Mouse (Mus musculus): ENCODE results near the gene Wfdc15b.
A peak's percentile ranks its signal among the peaks of the same experiment; 100 is the strongest.
"Not testable (repeated sequence)": the region's sequence is repeated elsewhere in the genome, so short reads cannot be mapped to it uniquely, and the experiment has no call there.

The Wfdc15b gene

DNA sequence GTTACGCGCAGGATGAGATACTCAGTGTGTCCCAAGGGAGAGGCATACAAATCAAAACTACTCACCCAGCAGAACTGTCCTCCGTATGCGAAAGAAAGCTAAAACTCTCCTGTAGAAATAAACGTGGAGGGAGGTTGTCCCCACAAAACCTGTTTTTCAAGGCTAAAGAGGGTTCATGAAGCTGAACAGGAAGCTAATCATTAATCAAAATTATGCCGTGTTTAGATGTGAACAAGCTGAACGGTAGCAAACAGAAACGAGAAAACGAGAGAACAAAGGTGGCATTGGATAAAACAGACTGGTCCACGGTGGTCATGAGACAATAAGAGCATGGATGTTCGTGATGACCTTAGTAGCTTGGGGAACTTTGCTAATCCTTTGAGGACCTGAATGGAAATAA lies at the start of gene Wfdc15b:
TSS of gene Wfdc15b (minus strand) at position 139 of the 400 bp plus-strand sequence.
- DNase-seq (ENCODE audit: inconsistent ontology term): no peak

GRCm38 (mm10) chr2:164256540-164256939 lies 35.1 kb upstream of the Wfdc15b start, which contains the start of gene Svs3b:
TSS of gene Svs3b (minus strand) at chr2:164256640.
- not testable (repeated sequence) for DNase-seq (ENCODE audit: inconsistent ontology term)

DNA sequence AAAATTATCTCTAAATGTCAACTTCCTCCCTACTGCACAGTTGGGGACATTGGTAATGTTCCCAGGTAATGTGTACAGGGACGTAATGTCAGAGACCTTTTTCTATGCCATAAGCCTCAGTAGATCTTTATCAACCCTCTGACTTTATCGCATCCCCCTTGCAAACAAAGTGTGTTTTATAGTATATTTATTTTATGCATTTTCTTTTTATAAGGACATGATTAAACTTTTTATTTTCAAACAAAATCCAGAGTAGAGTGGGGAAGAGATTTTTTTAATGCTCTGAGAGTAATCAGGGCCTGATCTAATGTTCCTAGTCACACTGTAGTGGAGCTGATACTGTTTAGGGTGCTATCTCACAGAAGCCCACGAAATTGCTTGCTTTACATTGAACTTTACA lies 16.9 kb upstream of the Wfdc15b start, which contains the start of gene Svs2:
TSS of gene Svs2 (minus strand) at position 101 of the 400 bp plus-strand sequence.
- no peak for DNase-seq (ENCODE audit: inconsistent ontology term)

- no peak for DNase-seq (ENCODE audit: inconsistent ontology term)
Observed at GRCm38 (mm10) chr2:164232671-164233070, 11.2 kb upstream of the Wfdc15b start.

GRCm38 (mm10) chr2:164228361-164229070 lies 7.1 kb upstream of the Wfdc15b start:
- DNase-seq (ENCODE audit: inconsistent ontology term): peak; percentile 90

DNA sequence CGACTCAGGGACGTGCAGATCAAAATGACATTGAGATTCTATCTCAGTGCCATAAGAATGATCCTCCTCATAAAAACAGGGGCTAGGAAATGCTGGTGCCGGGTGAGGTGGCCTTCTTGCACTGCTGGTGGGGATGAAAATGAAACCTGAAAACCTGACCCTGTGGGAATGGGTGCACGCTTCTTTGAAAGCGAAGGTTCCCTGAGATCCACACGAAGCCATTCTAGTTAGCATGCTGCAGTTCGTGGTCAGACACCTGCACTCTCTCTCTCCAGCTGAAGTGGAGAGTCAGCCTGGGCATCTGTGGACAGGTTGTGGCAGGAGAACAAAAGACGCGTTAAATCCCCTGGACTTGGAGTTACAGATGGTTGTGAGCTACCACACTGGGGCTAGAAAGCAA lies 2.2 kb downstream of the Wfdc15b start:
- DNase-seq (ENCODE audit: inconsistent ontology term): no peak

GRCm38 (mm10) chr2:164212711-164213110 lies 8.7 kb downstream of the Wfdc15b start:
- peak; percentile 30 for DNase-seq (ENCODE audit: inconsistent ontology term)

DNA sequence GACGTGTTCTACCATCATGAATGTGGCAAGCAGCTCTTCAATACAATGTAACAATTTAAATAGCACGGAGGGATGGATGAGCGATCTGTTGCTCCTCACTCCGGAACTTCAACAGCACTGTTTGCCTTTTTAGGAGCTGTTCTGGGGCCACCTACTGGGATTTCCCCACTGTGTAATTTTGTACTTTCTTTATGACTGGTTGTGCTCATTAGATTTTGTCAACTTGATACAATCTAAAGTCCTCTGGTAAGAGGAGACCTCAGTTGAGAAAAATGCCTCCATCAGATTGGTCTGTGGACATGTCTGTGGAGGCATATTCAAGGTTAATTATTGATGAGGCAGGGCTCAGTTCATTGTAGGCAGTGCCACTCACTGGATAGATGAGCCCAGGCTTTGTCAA lies 10.6 kb downstream of the Wfdc15b start:
- no peak for DNase-seq (ENCODE audit: inconsistent ontology term)

DNA sequence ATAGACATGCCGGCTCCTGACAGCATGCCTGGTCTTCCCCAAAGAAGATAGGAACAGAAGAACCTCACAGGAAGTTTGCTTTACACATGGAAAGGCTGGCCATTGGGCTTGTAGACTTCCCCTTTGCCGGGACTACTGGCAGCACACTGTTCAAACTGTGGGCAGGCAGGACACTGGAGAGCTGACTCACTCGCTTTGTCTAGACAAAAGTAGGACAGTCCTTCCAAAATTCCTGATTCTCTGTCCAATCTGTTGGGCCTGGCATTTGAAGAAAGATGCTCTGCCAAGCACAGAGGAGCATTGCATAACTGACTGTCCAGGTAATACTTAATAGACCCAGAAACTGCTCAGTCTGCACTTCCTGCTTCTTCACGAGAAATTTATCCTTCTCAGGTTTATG lies 14.8 kb downstream of the Wfdc15b start:
- peak; percentile 89 for DNase-seq (ENCODE audit: inconsistent ontology term)

- DNase-seq (ENCODE audit: inconsistent ontology term): not testable (repeated sequence)
Observed at GRCm38 (mm10) chr2:164206011-164206410, 15.4 kb downstream of the Wfdc15b start.

GRCm38 (mm10) chr2:164199626-164200327 lies 21.7 kb downstream of the Wfdc15b start, which contains the start of gene Wfdc15a:
TSS of gene Wfdc15a (minus strand) at chr2:164200130.
- DNase-seq (ENCODE audit: inconsistent ontology term): no peak

GRCm38 (mm10) chr2:164196700-164196990 lies 24.8 kb downstream of the Wfdc15b start:
- no peak for DNase-seq (ENCODE audit: inconsistent ontology term)

DNA sequence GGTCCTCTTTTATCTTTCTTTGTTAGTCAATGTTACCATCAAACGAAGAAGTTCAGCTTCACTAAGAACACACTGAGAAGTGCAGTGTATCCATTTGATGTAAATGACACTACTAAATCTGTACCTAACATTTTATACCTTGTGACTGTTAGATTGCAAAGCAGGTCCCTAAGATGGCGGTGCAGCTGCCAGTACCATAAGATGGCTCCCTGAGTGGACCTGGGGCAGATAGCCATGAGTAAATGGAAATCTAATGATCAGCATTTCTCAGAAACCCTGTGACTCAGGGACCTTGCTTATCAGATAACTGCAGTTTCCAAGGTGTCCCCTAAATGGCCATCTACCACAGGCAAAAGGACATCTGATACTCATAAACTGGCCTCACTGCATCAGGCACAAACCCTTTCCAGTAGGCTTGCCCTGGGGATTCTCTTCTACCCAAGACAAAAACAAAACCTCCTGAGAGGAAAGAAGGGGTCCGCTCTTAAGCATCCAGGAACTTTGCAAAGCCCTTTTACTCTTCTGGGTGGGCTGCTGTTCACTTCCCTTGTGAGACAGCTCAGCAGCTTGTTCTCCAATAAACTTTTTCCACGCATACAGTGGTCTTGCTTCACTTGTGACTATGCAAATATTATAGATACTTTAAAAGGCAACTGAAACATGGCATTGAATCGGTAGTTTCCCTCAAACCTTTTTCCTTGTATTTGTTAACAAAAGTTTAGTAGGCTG lies 25.3 kb downstream of the Wfdc15b start:
- DNase-seq (ENCODE audit: inconsistent ontology term): no peak

- DNase-seq (ENCODE audit: inconsistent ontology term): no peak
Observed at GRCm38 (mm10) chr2:164194959-164195630, 26.4 kb downstream of the Wfdc15b start.

GRCm38 (mm10) chr2:164192279-164192678 lies 29.2 kb downstream of the Wfdc15b start:
- DNase-seq (ENCODE audit: inconsistent ontology term): no peak

GRCm38 (mm10) chr2:164190576-164190975 lies 30.9 kb downstream of the Wfdc15b start, which contains the start of gene Wfdc12:
TSS of gene Wfdc12 (minus strand) at chr2:164190608.
- DNase-seq (ENCODE audit: inconsistent ontology term): no peak

- DNase-seq (ENCODE audit: inconsistent ontology term): no peak
Observed at GRCm38 (mm10) chr2:164188722-164189121, 32.7 kb downstream of the Wfdc15b start.

DNA sequence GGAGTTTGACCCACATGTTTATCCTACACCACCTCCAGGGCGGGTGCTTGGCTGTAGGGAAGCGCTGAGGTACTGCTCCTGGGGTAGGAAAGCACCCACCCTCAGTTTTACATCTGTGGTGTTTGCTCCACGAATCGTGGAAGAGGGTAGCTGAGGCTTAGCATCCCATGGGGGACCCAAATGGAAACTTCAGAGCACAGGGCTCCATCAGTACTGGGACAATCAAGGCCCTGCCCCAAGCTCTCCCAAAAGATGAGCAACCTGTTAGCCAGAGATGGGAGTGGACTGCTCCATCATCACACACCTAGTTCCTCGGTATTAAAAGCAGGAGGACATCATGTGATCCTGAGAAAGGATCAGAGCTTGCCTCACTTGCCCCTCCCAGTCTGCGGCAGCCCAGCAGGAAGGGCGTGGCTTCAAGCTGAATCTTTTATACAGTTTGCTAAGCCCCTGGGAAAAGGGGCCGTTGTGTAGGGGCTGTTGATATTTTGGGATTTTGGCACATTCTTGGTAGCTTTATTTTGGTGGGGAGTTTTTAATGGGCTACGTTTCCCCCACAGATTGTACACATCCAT lies 37.2 kb downstream of the Wfdc15b start:
- DNase-seq (ENCODE audit: inconsistent ontology term): no peak

- no peak for DNase-seq (ENCODE audit: inconsistent ontology term)
Observed at GRCm38 (mm10) chr2:164183340-164183739, 38.1 kb downstream of the Wfdc15b start.

GRCm38 (mm10) chr2:164182692-164183255 lies 38.7 kb downstream of the Wfdc15b start, which contains the start of gene Wfdc5:
TSS of gene Wfdc5 (minus strand) at chr2:164182742.
- no peak for DNase-seq (ENCODE audit: inconsistent ontology term)

- no peak for DNase-seq (ENCODE audit: inconsistent ontology term)
Observed at GRCm38 (mm10) chr2:164180770-164181169, 40.7 kb downstream of the Wfdc15b start.

Data from Muller cell, postnatal 12 days (primary cell).